Mouse (Mus musculus) brain, embryonic 14.5 days (tissue): ENCODE results near the gene Gipr.

Experiments
- CTCF ChIP-seq: fragments of 200-500 bp; IDR thresholded peaks from 2 replicates; pipeline ENCODE4 v1.5.1; 2012; ENCODE audit warnings: inconsistent platforms, mild to moderate bottlenecking, moderate library complexity, borderline replicate concordance; ENCODE audit not compliant: insufficient read depth, insufficient read length; ENCODE audit errors: extremely low read depth
- POLR2A ChIP-seq: fragments of 200-500 bp; IDR thresholded peaks from 2 replicates; pipeline ENCODE4 v1.6.1; 2012; ENCODE audit warnings: mild to moderate bottlenecking, inconsistent platforms, borderline replicate concordance; ENCODE audit not compliant: poor library complexity, insufficient read depth, insufficient read length, severe bottlenecking; ENCODE audit errors: extremely low read depth

DNA sequence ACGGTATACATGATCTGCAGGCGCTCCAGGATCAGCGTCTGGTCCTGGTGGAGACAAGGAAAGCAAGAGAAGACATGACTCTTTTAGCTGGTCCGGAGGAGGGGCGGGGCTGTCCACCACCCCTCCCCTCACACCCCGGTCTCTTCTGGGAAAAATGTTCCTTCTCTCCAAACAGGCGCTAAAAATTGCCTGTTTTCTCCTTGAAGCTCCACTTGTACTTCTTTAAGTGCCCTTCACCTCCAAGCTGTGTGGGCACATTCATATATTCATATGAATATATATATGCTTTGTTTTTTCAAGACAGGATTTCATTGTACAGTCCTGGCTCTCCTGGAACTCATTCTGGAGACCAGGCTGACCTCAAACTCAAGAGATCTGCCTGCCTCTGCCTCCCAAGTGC lies 3.0 kb downstream of the Gipr start:
- TF ChIP-seq CTCF (no peak), POLR2A (no peak)
